Mouse (Mus musculus) forebrain, embryonic 11.5 days (tissue): ENCODE measurements around the gene Sun2. TPM values are rescaled to one million over a fixed set of nuclear protein-coding genes. Genes with fewer than 3 reads are reported as not detected.

Experiments used
- ATAC-seq: fragments of 200-750 bp; cut with Nextera tagmentation; replicated peaks from 2 replicates; pipeline ENCODE4 v1.8.0; 2017; ENCODE audit warnings: moderate TSS enrichment; ENCODE audit not compliant: low FRiP score
- DNase-seq: peaks from one replicate; pipeline ENCODE4 v3.0.0-alpha.2; 2017; ENCODE audit warnings: low spot score
- H3K27ac ChIP-seq: fragments of 300-500 bp; sonication (generic); 2 replicates; pipeline ENCODE4 v1.5.1; 2014; ENCODE audit warnings: low read depth, low read length
- H3K27me3 ChIP-seq: fragments of 300-500 bp; sonication (generic); 2 replicates; pipeline ENCODE4 v1.6.1; 2014; ENCODE audit warnings: mild to moderate bottlenecking, low read length, mixed read lengths; ENCODE audit not compliant: control insufficient read depth, insufficient read depth
- H3K36me3 ChIP-seq: fragments of 300-500 bp; sonication (generic); 2 replicates; pipeline ENCODE4 v1.6.1; 2014; ENCODE audit warnings: mild to moderate bottlenecking, low read length, moderate library complexity, mixed read lengths; ENCODE audit not compliant: control insufficient read depth, insufficient read depth
- H3K4me1 ChIP-seq: fragments of 300-500 bp; sonication (generic); replicated peaks from 2 replicates; pipeline ENCODE4 v1.6.1; 2014; ENCODE audit warnings: low read length, mixed read lengths; ENCODE audit not compliant: control insufficient read depth, insufficient read depth
- H3K4me2 ChIP-seq: fragments of 300-500 bp; sonication (generic); 2 replicates; pipeline ENCODE4 v1.6.1; 2014; ENCODE audit warnings: low read depth, mild to moderate bottlenecking, low read length, moderate library complexity, mixed read lengths; ENCODE audit not compliant: severe bottlenecking
- H3K4me3 ChIP-seq: fragments of 300-500 bp; sonication (generic); 2 replicates; pipeline ENCODE4 v1.5.1; 2014; ENCODE audit warnings: low read depth, low read length
- H3K9ac ChIP-seq: fragments of 300-500 bp; sonication (generic); 2 replicates; pipeline ENCODE4 v1.6.1; 2014; ENCODE audit warnings: low read length
- H3K9me3 ChIP-seq: fragments of 300-500 bp; sonication (generic); 2 replicates; pipeline ENCODE4 v1.6.1; 2016; ENCODE audit warnings: low read length, mixed read lengths; ENCODE audit not compliant: control insufficient read depth
- WGBS: fragments of 180-500 bp; shearing (Covaris S2); extraction: QIAGEN DNeasy Blood & Tissue Kit; methylation state at CpG from one replicate; pipeline ENCODE4 v1.1.7; 2014; 5-methylcytosine and 5-hydroxymethylcytosine counted together
- polyA plus RNA-seq: library from polyadenylated mRNA; unstranded; fragments of >200 nt; fragmentation: Nextera tagmentation; extraction: Ambion mirVana; gene quantifications from 2 replicates; pipeline ENCODE4 v1.2.1, GENCODE M21; 2014

Sun2 gene
- polyA plus RNA-seq, 1 experiment from 2014 or later = 4.3 TPM

- WGBS = 0% methylated on average over 42 of the region's 53 CpGs
- DNase-seq = no peak
Observed at GRCm38 (mm10) chr15:79691023-79691508, 51.3 kb downstream of the Sun2 start.

DNA sequence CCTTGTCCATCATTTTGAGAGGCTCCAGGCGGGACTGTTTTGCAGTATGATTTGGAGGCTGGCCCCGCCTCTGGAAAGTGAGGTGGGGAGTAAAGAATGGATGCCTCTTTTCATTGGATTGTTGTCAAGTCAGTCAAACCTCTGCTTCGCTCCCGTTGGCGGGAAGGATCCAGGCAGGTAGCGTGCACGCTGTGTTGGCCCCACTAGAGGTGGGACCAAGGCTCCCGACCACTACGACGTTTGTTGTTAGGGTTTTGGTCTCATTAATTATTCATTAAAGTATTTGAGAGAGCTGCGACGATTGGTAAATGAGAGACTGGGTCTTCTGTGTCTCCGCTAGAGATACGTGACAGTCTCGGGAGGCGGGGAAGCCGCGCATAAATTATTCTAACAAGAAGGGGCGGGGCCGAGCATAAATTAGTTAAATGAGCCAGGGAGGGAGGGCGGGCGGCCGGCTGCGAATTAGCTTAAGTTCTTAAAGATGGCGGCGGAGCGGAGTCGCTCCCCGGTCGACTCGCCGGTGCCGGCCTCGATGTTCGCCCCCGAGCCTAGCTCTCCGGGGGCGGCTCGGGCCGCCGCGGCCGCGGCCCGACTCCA lies 51.8 kb downstream of the Sun2 start, which contains the start of gene Gtpbp1:
Gene Gtpbp1, plus strand, starts transcription at position 420 of the 597 bp plus-strand sequence.
- Histone ChIP-seq H3K4me3 (peak within 1 kb of the TSS; percentile 86), H3K4me1 (peaks cover 7% of the 10 kb centered on the region; the same call in 1 of the 2 replicates), H3K36me3 (no peaks in the 10 kb centered on the region), H3K9ac (peak within 1 kb of the TSS; percentile 94), H3K9me3 (no peaks in the 10 kb centered on the region), H3K27ac (peak within 1 kb of the TSS; percentile 87), H3K4me2 (peak within 1 kb of the TSS; percentile 100), H3K27me3 (no peaks in the 10 kb centered on the region)
- under 1% methylated on average over 43 of the region's 45 CpGs for WGBS
- DNase-seq (peak; percentile 96), ATAC-seq (peak; percentile 95)

More at GRCm38 (mm10) chr15:79691023-79691508, 51.3 kb downstream of the Sun2 start:
- Histone ChIP-seq H3K4me3 (peak overlapping the region; percentile 86), H3K4me2 (peak overlapping the region; percentile 100), H3K27ac (peak overlapping the region; percentile 87), H3K4me1 (peaks cover 7% of the 10 kb centered on the region; the same call in 1 of the 2 replicates), H3K9me3 (no peaks in the 10 kb centered on the region), H3K27me3 (no peaks in the 10 kb centered on the region), H3K36me3 (no peaks in the 10 kb centered on the region), H3K9ac (peak overlapping the region; percentile 94)
- ATAC-seq = peak; percentile 48

- ATAC-seq (no peak), DNase-seq (no peak)
- peak overlapping the region; percentile 59 for H3K4me2 ChIP-seq
- WGBS = 17% methylated on average over 24 of the region's 24 CpGs
- H3K27me3 ChIP-seq = no peaks in the 10 kb centered on the region
- H3K4me1 ChIP-seq = peaks cover 12% of the 10 kb centered on the region
- H3K4me3 ChIP-seq = peak overlapping the region; percentile 86
- H3K9ac ChIP-seq = no peak overlapping the region
- H3K27ac ChIP-seq = no peak overlapping the region
- H3K36me3 ChIP-seq = no peaks in the 10 kb centered on the region
- no peaks in the 10 kb centered on the region for H3K9me3 ChIP-seq
Observed at GRCm38 (mm10) chr15:79689662-79690425, 52.5 kb downstream of the Sun2 start.

GRCm38 (mm10) chr15:79688268-79688956 lies 53.9 kb downstream of the Sun2 start:
- Histone ChIP-seq H3K4me2 (peak overlapping the region; percentile 90), H3K27ac (peak overlapping the region; percentile 92), H3K36me3 (no peaks in the 10 kb centered on the region), H3K9ac (peak overlapping the region; percentile 83), H3K27me3 (no peaks in the 10 kb centered on the region), H3K4me3 (peak overlapping the region; percentile 89), H3K9me3 (no peaks in the 10 kb centered on the region), H3K4me1 (peaks cover 18% of the 10 kb centered on the region)
- DNase-seq (no peak), ATAC-seq (no peak)
- WGBS = 4% methylated on average over 8 of the region's 8 CpGs

GRCm38 (mm10) chr15:79687646-79688267 lies 54.6 kb downstream of the Sun2 start, which contains the start of gene Josd1:
TSS of gene Josd1 (minus strand) at chr15:79687919.
- peak; percentile 65 for ATAC-seq
- H3K4me1 ChIP-seq = peaks cover 18% of the 10 kb centered on the region
- no peaks in the 10 kb centered on the region for H3K36me3 ChIP-seq
- H3K27me3 ChIP-seq = no peaks in the 10 kb centered on the region
- under 1% methylated on average over 65 of the region's 72 CpGs for WGBS
- peak within 1 kb of the TSS; percentile 89 for H3K4me3 ChIP-seq
- H3K9me3 ChIP-seq = no peaks in the 10 kb centered on the region
- DNase-seq = peak; percentile 97
- H3K4me2 ChIP-seq = peak within 1 kb of the TSS; percentile 90
- peak within 1 kb of the TSS; percentile 83 for H3K9ac ChIP-seq
- H3K27ac ChIP-seq = peak within 1 kb of the TSS; percentile 92

DNA sequence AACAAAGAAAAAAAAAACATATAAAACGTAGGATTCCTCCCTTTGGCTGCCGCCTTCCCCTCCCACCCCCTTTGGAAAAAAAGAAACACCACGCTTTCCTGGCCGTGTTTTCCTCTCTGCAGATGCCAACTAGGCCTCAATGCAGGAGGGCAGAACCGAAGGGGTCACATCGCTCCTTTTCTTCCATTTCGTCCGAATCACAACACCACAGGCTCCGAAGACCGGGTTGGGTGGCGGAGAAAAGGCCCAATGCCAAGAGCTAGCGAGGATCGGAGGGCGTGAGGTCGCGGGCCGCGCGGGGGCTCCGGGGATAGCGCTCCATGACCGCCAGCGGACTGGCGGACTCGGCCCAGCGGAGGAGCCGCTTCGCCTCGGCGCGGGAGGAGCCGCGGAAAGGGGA lies 55.2 kb downstream of the Sun2 start:
- Histone ChIP-seq H3K4me2 (peak overlapping the region; percentile 90), H3K9me3 (no peaks in the 10 kb centered on the region), H3K9ac (peak overlapping the region; percentile 83), H3K27me3 (no peaks in the 10 kb centered on the region), H3K4me3 (peak overlapping the region; percentile 89), H3K36me3 (no peaks in the 10 kb centered on the region), H3K27ac (peak overlapping the region; percentile 92), H3K4me1 (peaks cover 16% of the 10 kb centered on the region)
- WGBS = 0% methylated on average over 33 of the region's 33 CpGs
- DNase-seq (no peak), ATAC-seq (no peak)

DNA sequence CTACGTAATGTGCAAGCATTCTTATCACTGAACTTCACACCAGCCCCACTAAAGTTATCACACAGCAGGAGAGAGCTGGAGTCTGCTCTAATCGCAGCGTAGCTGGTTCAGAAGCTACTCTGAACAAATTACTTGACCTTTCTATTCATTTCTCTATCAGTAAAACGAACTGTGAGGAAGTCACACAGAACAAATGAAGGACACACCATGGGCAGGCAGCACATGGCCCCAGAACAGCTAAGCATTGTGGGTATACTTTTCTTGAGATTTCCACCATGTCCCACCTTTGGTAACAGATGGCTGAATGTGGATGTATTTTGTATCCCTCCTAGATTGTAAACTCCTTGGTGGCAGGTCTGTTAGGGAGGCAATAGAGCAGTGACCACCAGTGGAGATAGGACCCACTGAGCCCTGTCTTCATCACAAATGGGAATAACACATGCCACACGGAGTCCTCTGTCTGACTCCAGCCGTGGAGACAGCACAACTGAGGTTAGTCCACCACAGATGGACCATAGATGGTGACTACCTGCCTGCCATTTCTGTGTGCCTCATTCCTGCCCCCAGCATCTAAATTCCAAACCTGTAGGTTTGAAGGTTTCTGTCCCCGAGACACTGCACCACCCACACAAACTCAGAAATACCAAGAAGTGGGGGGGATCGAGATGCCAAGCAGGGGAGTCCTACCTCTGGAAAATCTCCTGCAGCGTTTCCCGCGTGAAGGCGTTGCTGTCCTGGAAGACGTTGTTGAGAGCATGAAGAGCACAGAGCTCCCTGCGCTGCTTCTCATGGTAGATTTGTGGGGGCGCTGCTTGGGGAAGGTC lies 56.1 kb downstream of the Sun2 start:
- no peaks in the 10 kb centered on the region for H3K27me3 ChIP-seq
- H3K36me3 ChIP-seq = no peaks in the 10 kb centered on the region
- H3K4me1 ChIP-seq = peaks cover 13% of the 10 kb centered on the region
- H3K9ac ChIP-seq = peak overlapping the region; percentile 83
- ATAC-seq (no peak), DNase-seq (no peak)
- H3K4me2 ChIP-seq = peak overlapping the region; percentile 90
- WGBS = 19% methylated on average over 15 of the region's 15 CpGs
- H3K27ac ChIP-seq = no peak overlapping the region
- H3K9me3 ChIP-seq = no peaks in the 10 kb centered on the region
- peak overlapping the region; percentile 89 for H3K4me3 ChIP-seq
